Mouse (Mus musculus) spleen, postnatal 0 days (tissue): Measurements from ENCODE around the gene Itih4. TPM values are rescaled to one million over a fixed set of nuclear protein-coding genes. Genes with fewer than 3 reads are reported as not detected.

Experiments used
- polyA plus RNA-seq: library from polyadenylated mRNA; unstranded; fragments of >200 nt; fragmentation: Nextera tagmentation; extraction: Ambion mirVana; gene quantifications from 2 replicates; pipeline ENCODE4 v1.2.1, GENCODE M21; 2015

The Itih4 gene
- 0.12 and 0.29 TPM in 2 replicates for polyA plus RNA-seq

GRCm38 (mm10) chr14:30886204-30886603, at the start of gene Itih4:
Gene Itih4 (plus strand): TSS chr14:30886476.

GRCm38 (mm10) chr14:30878958-30879571, 7.2 kb upstream of the Itih4 start, which contains the start of gene Mustn1:
Gene Mustn1 (plus strand): TSS chr14:30879200.

GRCm38 (mm10) chr14:30923375-30924105, 37.3 kb downstream of the Itih4 start, which contains the start of gene Itih3:
Gene Itih3 (minus strand): TSS chr14:30923760.

GRCm38 (mm10) chr14:30943038-30943437, 56.8 kb downstream of the Itih4 start, which contains the start of gene Itih1:
Gene Itih1 (minus strand): TSS chr14:30943289.

GRCm38 (mm10) chr14:30951154-30951825, 65.0 kb downstream of the Itih4 start, which contains the start of gene Nek4:
Gene Nek4 (plus strand): TSS chr14:30951377.

Other genes starting within 250 kb of the Itih4 start
- 9.3 and 10.3 TPM in 2 replicates for gene Rft1, start 232.1 kb upstream of the Itih4 start, polyA plus RNA-seq
- gene Sfmbt1, start 171.6 kb upstream of the Itih4 start, polyA plus RNA-seq = 12.4 and 12.8 TPM in 2 replicates
- 11.7 and 12.6 TPM in 2 replicates for gene Tmem110, start 60.9 kb upstream of the Itih4 start, polyA plus RNA-seq
- 1.8 and 2.4 TPM in 2 replicates for gene Mustn1, start 7.3 kb upstream of the Itih4 start, polyA plus RNA-seq
- 1.6 and 1.9 TPM in 2 replicates for gene Itih3, start 37.3 kb downstream of the Itih4 start, polyA plus RNA-seq
- gene Itih1, start 56.8 kb downstream of the Itih4 start, polyA plus RNA-seq = 0.05 TPM in 1 of 2 replicates, not detected in the other
- 2.8 and 4.1 TPM in 2 replicates for gene Nek4, start 64.9 kb downstream of the Itih4 start, polyA plus RNA-seq
- gene Glt8d1, start 114.9 kb downstream of the Itih4 start, polyA plus RNA-seq = 20.8 and 29.2 TPM in 2 replicates
- gene Spcs1, start 115.2 kb downstream of the Itih4 start, polyA plus RNA-seq = 311 and 313 TPM in 2 replicates
- 64.9 and 65.8 TPM in 2 replicates for gene Pbrm1, start 132.7 kb downstream of the Itih4 start, polyA plus RNA-seq
- 135 and 137 TPM in 2 replicates for gene Gnl3, start 132.7 kb downstream of the Itih4 start, polyA plus RNA-seq
- gene Smim4, start 242.5 kb downstream of the Itih4 start, polyA plus RNA-seq = 136 and 138 TPM in 2 replicates
- 88.3 and 97.0 TPM in 2 replicates for gene Nt5dc2, start 244.6 kb downstream of the Itih4 start, polyA plus RNA-seq